Mouse (Mus musculus): ENCODE results near the gene Cox5a.

DNA sequence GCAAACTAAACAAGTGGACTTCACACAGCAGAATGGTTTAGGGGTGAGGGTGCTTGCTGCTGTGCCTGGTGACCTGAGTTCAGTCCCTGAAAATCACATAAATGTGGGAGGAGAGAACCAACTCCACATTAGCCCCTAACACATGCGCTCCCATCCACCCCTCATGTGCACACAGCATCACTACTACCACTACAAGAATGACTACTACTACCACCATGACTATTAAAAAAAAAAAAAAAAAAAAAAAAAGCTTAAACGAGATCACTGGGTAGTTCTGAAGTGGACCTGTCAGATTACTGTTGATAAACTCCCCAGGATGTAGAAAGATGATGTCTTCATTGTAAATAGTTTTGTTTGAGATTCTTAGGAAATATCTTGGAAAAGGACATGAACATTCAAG lies 38.5 kb downstream of the Cox5a start:
- TF ChIP-seq CTCF (IDR thresholded peaks at IDR 0.05; ENCODE audit: low read depth) (no peak), EP300 (IDR thresholded peaks at IDR 0.05; ENCODE audit: low read depth) (no peak)

All from liver, postnatal 0 days (tissue).